Mouse (Mus musculus): ENCODE data around the gene Nedd9. TPM values are rescaled to one million over a fixed set of nuclear protein-coding genes. Genes with fewer than 3 reads are reported as not detected.

The Nedd9 gene
- total and polyA plus RNA-seq, 2 experiments from 2014 or later: 7.8 to 19.7 TPM

DNA sequence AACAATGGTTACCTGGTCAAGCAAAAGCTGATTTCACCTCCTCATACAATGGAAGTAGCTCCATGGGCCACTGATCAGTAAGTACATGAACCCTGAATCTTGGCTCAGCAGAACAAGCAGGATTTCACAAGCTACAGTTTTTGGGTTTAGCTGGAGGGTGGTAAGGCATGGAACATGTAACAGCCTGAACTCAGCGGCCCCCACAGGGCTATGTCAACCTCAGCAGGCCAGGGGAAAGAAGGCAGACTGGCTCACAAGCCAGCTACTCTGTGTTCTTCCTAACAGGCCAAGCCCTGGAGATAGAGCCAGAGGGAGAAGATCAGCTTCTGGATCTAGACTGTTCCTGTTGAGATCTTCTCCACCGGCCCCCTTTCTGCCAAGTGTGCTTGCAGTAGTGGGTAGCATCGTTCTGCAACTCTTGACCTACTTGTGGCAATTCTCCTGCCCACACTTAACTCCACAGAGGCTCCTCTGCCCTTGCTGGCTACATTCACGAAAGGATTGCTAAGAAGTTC is 107.2 kb downstream of the Nedd9 start:
- Histone ChIP-seq H3K4me1 (ENCODE audit: insufficient read depth, low read length) (no peaks in the 10 kb centered on the region), H3K9me3 (ENCODE audit: low read length) (no peaks in the 10 kb centered on the region), H3K4me2 (ENCODE audit: low read depth, low read length, poor library complexity, severe bottlenecking) (no peak overlapping the region), H3K27me3 (ENCODE audit: insufficient read depth, low read length) (no peaks in the 10 kb centered on the region), H3K27ac (ENCODE audit: low read depth, low read length) (no peak overlapping the region), H3K9ac (replicated peaks; ENCODE audit: low read length, poor library complexity, severe bottlenecking) (no peak overlapping the region), H3K4me3 (ENCODE audit: low read depth, low read length) (no peak overlapping the region), H3K36me3 (ENCODE audit: insufficient read depth, low read length) (no peaks in the 10 kb centered on the region)
- 90% methylated on average over 4 of the region's 4 CpGs for WGBS
- ATAC-seq (ENCODE audit: low FRiP score): no peak
- no peak for TF ChIP-seq CTCF (IDR thresholded peaks at IDR 0.05)
- DNase-seq (ENCODE audit: low spot score): no peak

GRCm38 (mm10) chr13:41378462-41378861 is 108.7 kb downstream of the Nedd9 start:
- DNase-seq (ENCODE audit: low spot score) (no peak), ATAC-seq (ENCODE audit: low FRiP score) (no peak)
- TF ChIP-seq CTCF (IDR thresholded peaks at IDR 0.05): no peak

GRCm38 (mm10) chr13:41377856-41378255 is 109.3 kb downstream of the Nedd9 start:
- DNase-seq (ENCODE audit: low spot score) (no peak), ATAC-seq (ENCODE audit: low FRiP score) (no peak)
- Histone ChIP-seq H3K4me1 (ENCODE audit: insufficient read depth, low read length) (no peaks in the 10 kb centered on the region), H3K36me3 (ENCODE audit: insufficient read depth, low read length) (no peaks in the 10 kb centered on the region), H3K4me3 (ENCODE audit: low read depth, low read length) (no peak overlapping the region), H3K4me2 (ENCODE audit: low read depth, low read length, poor library complexity, severe bottlenecking) (no peak overlapping the region), H3K9me3 (ENCODE audit: low read length) (no peaks in the 10 kb centered on the region), H3K27ac (ENCODE audit: low read depth, low read length) (no peak overlapping the region), H3K9ac (replicated peaks; ENCODE audit: low read length, poor library complexity, severe bottlenecking) (no peak overlapping the region), H3K27me3 (ENCODE audit: insufficient read depth, low read length) (no peaks in the 10 kb centered on the region)
- no peak for TF ChIP-seq CTCF (IDR thresholded peaks at IDR 0.05)
- WGBS: 87% methylated on average over 9 of the region's 9 CpGs

More at GRCm38 (mm10) chr13:41378462-41378861, 108.7 kb downstream of the Nedd9 start:
- Histone ChIP-seq H3K27me3 (ENCODE audit: insufficient read depth, low read length) (no peaks in the 10 kb centered on the region), H3K4me3 (ENCODE audit: low read depth, low read length) (no peak overlapping the region), H3K9ac (replicated peaks; ENCODE audit: low read length, poor library complexity, severe bottlenecking) (no peak overlapping the region), H3K9me3 (ENCODE audit: low read length) (no peaks in the 10 kb centered on the region), H3K36me3 (ENCODE audit: insufficient read depth, low read length) (no peaks in the 10 kb centered on the region), H3K4me1 (ENCODE audit: insufficient read depth, low read length) (no peaks in the 10 kb centered on the region), H3K4me2 (ENCODE audit: low read depth, low read length, poor library complexity, severe bottlenecking) (no peak overlapping the region), H3K27ac (ENCODE audit: low read depth, low read length) (no peak overlapping the region)
- 46% methylated on average over 5 of the region's 5 CpGs for WGBS

- H3K27me3 ChIP-seq (ENCODE audit: insufficient read depth, low read length): no peaks in the 10 kb centered on the region
- ATAC-seq (ENCODE audit: low FRiP score): no peak
- no peak overlapping the region for H3K27ac ChIP-seq (ENCODE audit: low read depth, low read length)
- no peaks in the 10 kb centered on the region for H3K4me1 ChIP-seq (ENCODE audit: insufficient read depth, low read length)
- WGBS: 40% methylated on average over 2 of the region's 2 CpGs
- TF ChIP-seq CTCF (IDR thresholded peaks at IDR 0.05): no peak
- no peak for DNase-seq (ENCODE audit: low spot score)
- no peaks in the 10 kb centered on the region for H3K9me3 ChIP-seq (ENCODE audit: low read length)
- no peaks in the 10 kb centered on the region for H3K36me3 ChIP-seq (ENCODE audit: insufficient read depth, low read length)
- no peak overlapping the region for H3K4me3 ChIP-seq (ENCODE audit: low read depth, low read length)
- H3K4me2 ChIP-seq (ENCODE audit: low read depth, low read length, poor library complexity, severe bottlenecking): no peak overlapping the region
- H3K9ac ChIP-seq (replicated peaks; ENCODE audit: low read length, poor library complexity, severe bottlenecking): no peak overlapping the region
These were observed 110.1 kb downstream of the Nedd9 start for GRCm38 (mm10) chr13:41377011-41377431.

DNA sequence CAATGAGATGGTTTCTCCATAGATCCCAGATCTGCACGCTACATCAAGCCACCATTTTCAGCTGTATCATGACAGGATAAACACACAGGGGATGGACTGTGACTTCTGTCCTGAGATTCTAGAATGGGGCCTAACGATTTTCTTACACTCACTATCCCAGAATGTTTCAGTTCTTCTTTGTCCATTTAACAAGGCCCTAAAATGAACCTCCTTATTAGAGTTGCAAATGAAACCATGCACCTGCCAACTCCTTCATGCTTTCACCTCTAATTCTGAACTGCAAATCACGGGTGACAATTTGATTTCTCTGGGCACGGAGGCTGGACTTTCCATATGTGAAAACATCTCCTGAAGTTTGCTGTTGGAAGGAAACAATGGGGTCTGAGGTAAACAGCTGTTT is 111.1 kb downstream of the Nedd9 start:
- Histone ChIP-seq H3K27me3 (ENCODE audit: insufficient read depth, low read length) (no peaks in the 10 kb centered on the region), H3K9me3 (ENCODE audit: low read length) (no peaks in the 10 kb centered on the region), H3K27ac (ENCODE audit: low read depth, low read length) (no peak overlapping the region), H3K4me3 (ENCODE audit: low read depth, low read length) (no peak overlapping the region), H3K4me1 (ENCODE audit: insufficient read depth, low read length) (no peaks in the 10 kb centered on the region), H3K4me2 (ENCODE audit: low read depth, low read length, poor library complexity, severe bottlenecking) (no peak overlapping the region), H3K36me3 (ENCODE audit: insufficient read depth, low read length) (no peaks in the 10 kb centered on the region), H3K9ac (replicated peaks; ENCODE audit: low read length, poor library complexity, severe bottlenecking) (no peak overlapping the region)
- no peak for TF ChIP-seq CTCF (IDR thresholded peaks at IDR 0.05)
- 49% methylated on average over 4 of the region's 4 CpGs for WGBS
- DNase-seq (ENCODE audit: low spot score) (no peak), ATAC-seq (ENCODE audit: low FRiP score) (no peak)

DNA sequence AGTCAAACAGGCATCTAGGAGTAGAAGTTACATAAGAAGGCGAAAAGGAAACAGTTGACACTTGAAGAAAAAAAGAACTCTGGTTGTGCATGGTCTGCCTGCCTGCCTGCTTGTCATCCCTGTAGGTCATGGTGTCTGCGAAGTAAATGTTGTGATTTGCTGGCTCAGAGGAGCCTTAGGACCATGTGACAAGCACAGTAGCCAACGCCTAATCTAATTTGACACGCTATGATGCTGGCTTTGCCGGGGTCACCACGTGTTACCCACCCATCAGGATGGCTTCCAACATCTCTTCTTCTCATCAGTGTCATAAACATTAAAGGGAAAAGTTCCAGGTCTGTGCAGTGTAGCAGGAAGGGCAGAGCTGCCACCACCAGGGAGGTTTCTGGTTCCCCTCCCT is 111.5 kb downstream of the Nedd9 start:
- H3K9ac ChIP-seq (replicated peaks; ENCODE audit: low read length, poor library complexity, severe bottlenecking): no peak overlapping the region
- no peak overlapping the region for H3K4me3 ChIP-seq (ENCODE audit: low read depth, low read length)
- H3K27ac ChIP-seq (ENCODE audit: low read depth, low read length): no peak overlapping the region
- H3K4me2 ChIP-seq (ENCODE audit: low read depth, low read length, poor library complexity, severe bottlenecking): no peak overlapping the region
- DNase-seq (ENCODE audit: low spot score): no peak
- no peaks in the 10 kb centered on the region for H3K27me3 ChIP-seq (ENCODE audit: insufficient read depth, low read length)
- no peaks in the 10 kb centered on the region for H3K4me1 ChIP-seq (ENCODE audit: insufficient read depth, low read length)
- no peak for TF ChIP-seq CTCF (IDR thresholded peaks at IDR 0.05)
- no peaks in the 10 kb centered on the region for H3K9me3 ChIP-seq (ENCODE audit: low read length)
- ATAC-seq (ENCODE audit: low FRiP score): no peak
- H3K36me3 ChIP-seq (ENCODE audit: insufficient read depth, low read length): no peaks in the 10 kb centered on the region
- 33% methylated on average over 6 of the region's 6 CpGs for WGBS
